Mouse (Mus musculus): ENCODE data around the gene Gm48552. TPM values are rescaled to one million over a fixed set of nuclear protein-coding genes. Genes with fewer than 3 reads are reported as not detected.

The Gm48552 gene
- total RNA-seq (2023) = 3.5 TPM

GRCm38 (mm10) chr10:81388505-81389055 lies at the start of gene Gm48552:
Gene Gm48552, plus strand, starts transcription at chr10:81389005.

DNA sequence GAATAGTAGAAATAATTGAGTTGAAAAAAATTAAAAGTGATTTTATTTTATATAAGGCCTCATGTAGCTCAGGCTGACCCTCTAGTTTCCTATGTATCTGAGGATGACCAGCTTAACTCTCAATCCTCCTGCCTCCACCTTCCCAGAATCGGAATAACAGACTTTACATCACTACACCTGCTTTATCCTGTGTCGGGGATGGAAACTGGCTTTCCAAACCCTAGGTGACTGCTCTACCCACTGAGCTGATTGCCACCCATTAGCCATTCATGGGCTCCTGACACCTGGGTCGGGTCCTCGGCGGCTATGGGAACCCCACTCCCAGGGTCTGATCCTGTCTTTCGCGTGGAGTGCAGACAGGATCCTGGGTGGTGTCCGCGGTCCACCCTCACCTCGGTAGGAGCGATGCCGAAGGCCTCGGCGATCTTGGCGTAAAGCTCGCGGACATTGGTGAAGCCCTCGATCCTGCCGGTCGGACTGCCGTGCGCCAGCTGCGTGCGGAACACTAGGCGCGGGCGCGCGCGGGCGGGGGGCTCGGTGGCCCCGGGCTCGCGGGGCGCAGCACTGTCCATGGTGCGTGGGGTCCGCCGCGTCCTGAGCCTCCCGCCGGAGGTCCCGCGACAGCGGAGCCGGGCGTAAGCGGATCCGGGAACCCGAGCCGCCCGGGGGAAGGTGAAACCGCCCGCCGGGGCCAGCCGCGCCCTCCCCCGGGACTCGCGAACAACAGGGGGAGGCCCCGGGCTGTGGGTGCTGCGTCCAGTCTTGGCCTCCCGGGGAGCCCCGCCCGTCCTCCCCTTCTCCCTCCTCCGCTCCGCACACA lies 45.9 kb upstream of the Gm48552 start, which contains the start of gene Gipc3:
TSS of gene Gipc3 (minus strand) at position 581 of the 820 bp plus-strand sequence.

DNA sequence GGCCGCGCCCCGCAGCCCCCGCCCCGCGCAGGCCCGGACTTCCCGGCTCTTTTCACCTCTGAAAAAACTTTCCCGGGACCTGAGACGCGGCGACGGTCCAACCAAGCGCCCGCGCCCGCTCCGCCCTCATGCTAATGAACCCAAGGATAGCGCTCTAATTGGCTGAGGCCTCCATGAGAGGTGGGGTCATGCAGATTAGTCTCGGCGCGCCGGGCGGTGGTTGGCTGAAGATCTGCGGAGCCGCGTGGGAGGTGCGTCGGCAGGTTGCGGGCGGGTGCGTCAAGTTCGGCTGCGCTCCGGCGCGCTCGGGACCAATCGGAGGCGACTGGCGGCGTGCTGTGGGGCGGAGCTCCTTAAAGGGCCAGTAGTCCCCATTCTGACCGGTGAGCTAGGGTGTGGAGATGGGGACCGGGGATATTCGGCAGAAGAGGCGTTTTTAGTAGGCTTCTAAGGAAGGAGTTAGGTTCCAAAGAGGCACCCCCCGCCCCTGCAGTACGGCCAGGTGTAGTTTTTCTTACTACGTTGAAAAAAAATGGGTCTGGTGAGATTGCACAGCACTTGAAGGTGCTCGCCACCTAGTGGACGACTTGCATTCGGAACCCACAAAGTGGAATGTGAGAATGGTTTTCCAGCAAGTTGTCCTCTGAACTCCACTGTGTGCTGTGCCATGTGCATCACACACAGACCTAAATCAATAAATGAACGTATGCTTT lies 38.3 kb upstream of the Gm48552 start, which contains the start of gene Hmg20b:
TSS of gene Hmg20b (minus strand) at position 130 of the 713 bp plus-strand sequence.

GRCm38 (mm10) chr10:81356991-81357844 lies 31.6 kb upstream of the Gm48552 start, which contains the start of gene Mfsd12:
Gene Mfsd12, plus strand, starts transcription at chr10:81357491.

GRCm38 (mm10) chr10:81365672-81366476 lies 22.9 kb upstream of the Gm48552 start, which contains the start of gene 4930404N11Rik:
Gene 4930404N11Rik, minus strand, starts transcription at chr10:81365816.

DNA sequence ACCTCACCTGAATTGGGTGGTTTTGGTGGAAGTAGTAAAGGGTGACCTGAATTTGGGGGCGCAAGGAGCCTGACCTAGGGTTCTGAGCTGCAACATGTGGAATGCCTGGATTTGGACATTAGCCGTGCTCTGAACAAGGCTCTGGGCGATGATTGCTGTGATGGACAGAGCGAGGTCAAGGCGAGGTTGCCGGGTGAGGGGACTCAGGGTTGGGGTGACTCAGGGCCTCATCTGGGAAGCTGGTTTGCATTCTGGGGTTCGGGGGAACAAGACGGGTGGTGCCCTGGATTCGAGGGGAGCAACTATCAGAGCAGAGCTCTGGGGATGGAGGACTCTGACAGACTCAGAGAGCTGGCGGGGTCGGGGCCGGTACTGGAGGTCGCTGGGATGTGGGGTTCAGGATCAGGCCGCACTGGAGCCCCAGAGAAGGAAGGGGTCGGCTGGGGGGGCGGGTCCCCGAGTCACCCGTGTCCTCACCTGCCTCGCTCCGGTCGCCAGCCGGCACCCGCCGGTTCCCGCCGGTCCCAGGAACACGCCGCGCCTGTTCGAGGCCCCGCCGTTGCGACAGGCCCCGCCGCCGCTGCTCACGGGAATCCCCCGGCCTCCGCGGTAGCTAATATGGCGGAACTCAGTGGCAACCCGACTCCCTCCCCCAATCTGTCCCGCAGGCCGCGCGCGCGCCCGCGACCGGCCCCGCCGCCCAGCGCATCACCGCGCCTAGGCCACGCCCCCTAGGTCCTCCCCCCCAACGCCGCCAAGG lies 10.8 kb upstream of the Gm48552 start, which contains the start of gene Fzr1:
TSS of gene Fzr1 (minus strand) at position 724 of the 760 bp plus-strand sequence.

DNA sequence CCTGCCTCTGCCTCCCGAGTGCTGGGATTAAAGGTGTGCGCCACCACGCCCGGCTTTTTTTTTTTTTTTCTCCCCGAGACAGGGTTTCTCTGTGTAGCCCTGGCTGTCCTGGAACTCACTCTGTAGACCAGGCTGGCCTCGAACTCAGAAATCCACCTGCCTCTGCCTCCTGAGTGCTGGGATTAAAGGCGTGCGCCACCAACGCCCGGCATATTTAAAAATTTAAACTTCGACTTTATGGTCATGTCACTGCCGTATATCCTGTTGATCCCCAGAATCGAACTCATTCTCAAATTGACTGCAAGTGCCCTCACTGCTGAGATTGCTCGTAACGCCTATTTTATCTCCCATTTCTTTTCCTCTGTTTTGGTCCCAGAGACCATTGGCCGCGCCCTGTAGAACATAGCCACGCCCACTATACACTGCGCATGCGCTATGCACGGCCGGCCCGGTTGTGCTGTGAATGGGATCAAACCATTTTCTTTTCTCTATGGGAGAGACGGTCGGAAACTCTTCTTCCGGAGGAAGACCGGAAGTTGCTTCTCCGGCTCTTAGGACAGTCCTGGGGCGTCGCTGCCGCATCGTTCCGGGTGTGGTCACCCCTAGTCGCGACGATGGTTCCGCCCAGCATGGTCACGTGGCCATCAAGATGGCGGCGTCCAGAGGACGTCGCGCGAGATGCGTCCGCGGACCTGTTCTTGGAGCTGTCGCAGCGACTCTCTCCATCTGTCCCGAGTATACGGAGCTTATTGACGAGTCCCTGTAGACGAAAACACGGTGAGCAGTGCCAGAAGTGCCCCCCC lies 4.8 kb upstream of the Gm48552 start, which contains the start of the genes Dohh and Gm48551:
TSS of gene Dohh (plus strand) at position 627 of the 803 bp plus-strand sequence.
TSS of gene Gm48551 (plus strand) at position 665 of the 803 bp plus-strand sequence.

DNA sequence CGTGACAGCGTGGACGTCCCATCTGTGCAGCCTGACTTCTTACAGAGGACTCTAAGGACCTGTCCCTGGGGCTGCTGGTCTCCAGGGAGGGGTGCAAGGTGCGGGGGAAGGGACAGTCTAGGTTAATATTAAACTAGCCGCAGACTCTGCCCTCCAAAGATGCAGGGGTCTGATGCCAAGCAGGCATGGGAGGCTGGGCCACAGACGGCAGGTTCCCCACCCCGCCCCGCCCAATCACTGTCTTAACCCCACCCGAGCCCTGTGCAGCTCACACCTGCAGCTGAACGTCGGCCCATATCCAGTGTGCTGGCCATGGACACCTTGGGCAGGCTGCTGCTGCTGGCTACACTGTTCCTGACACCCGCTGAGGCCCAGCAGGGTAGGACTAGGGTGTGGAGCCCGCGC lies 4.0 kb downstream of the Gm48552 start, which contains the start of gene Smim24:
TSS of gene Smim24 (plus strand) at position 271 of the 405 bp plus-strand sequence.

Other genes starting within 250 kb of the Gm48552 start
- gene Pias4, start 221.1 kb upstream of the Gm48552 start, total RNA-seq (2023) = 35.3 TPM
- gene Eef2, start 212.4 kb upstream of the Gm48552 start, total RNA-seq (2023) = 2,404 TPM
- 57.0 TPM for gene Dapk3, start 206.0 kb upstream of the Gm48552 start, total RNA-seq (2023)
- gene 4930442H23Rik, start 205.2 kb upstream of the Gm48552 start, total RNA-seq (2023) = not detected
- not detected for gene Nmrk2, start 187.0 kb upstream of the Gm48552 start, total RNA-seq (2023)
- 0.85 TPM for gene Atcay, start 158.2 kb upstream of the Gm48552 start, total RNA-seq (2023)
- 10.6 TPM for gene Zfr2, start 155.8 kb upstream of the Gm48552 start, total RNA-seq (2023)
- gene Matk, start 136.1 kb upstream of the Gm48552 start, total RNA-seq (2023) = 16.6 TPM
- gene Mrpl54, start 122.1 kb upstream of the Gm48552 start, total RNA-seq (2023) = 110 TPM
- 31.3 TPM for gene Apba3, start 122.0 kb upstream of the Gm48552 start, total RNA-seq (2023)
- 4.2 TPM for gene Tjp3, start 97.4 kb upstream of the Gm48552 start, total RNA-seq (2023)
- gene Pip5k1c, start 96.0 kb upstream of the Gm48552 start, total RNA-seq (2023) = 110 TPM
- gene Cactin, start 67.9 kb upstream of the Gm48552 start, total RNA-seq (2023) = 42.7 TPM
- gene Tbxa2r, start 60.3 kb upstream of the Gm48552 start, total RNA-seq (2023) = 16.5 TPM
- gene Gipc3, start 45.7 kb upstream of the Gm48552 start, total RNA-seq (2023) = 0.21 TPM
- 51.8 TPM for gene Hmg20b, start 38.5 kb upstream of the Gm48552 start, total RNA-seq (2023)
- 4.4 TPM for gene Mfsd12, start 31.5 kb upstream of the Gm48552 start, total RNA-seq (2023)
- gene 4930404N11Rik, start 23.2 kb upstream of the Gm48552 start, total RNA-seq (2023) = 4.9 TPM
- gene Fzr1, start 10.5 kb upstream of the Gm48552 start, total RNA-seq (2023) = 35.7 TPM
- 28.8 TPM for gene Dohh, start 4.6 kb upstream of the Gm48552 start, total RNA-seq (2023)
- 4.5 TPM for gene Gm48551, start 4.5 kb upstream of the Gm48552 start, total RNA-seq (2023)
- 3.1 TPM for gene Smim24, start 4.0 kb downstream of the Gm48552 start, total RNA-seq (2023)
- 21.0 TPM for gene Nfic, start 66.6 kb downstream of the Gm48552 start, total RNA-seq (2023)
- not detected for gene Celf5, start 93.7 kb downstream of the Gm48552 start, total RNA-seq (2023)
- gene Ncln, start 107.4 kb downstream of the Gm48552 start, total RNA-seq (2023) = 148 TPM
- 110 TPM for gene S1pr4, start 111.1 kb downstream of the Gm48552 start, total RNA-seq (2023)
- 2.1 TPM for gene Gna15, start 135.2 kb downstream of the Gm48552 start, total RNA-seq (2023)
- gene Gna11, start 156.2 kb downstream of the Gm48552 start, total RNA-seq (2023) = 15.2 TPM
- 523 TPM for gene Aes, start 170.5 kb downstream of the Gm48552 start, total RNA-seq (2023)
- 4.3 TPM for gene Tle2, start 185.6 kb downstream of the Gm48552 start, total RNA-seq (2023)
- gene Tle6, start 212.1 kb downstream of the Gm48552 start, total RNA-seq (2023) = not detected
- gene BC025920, start 217.3 kb downstream of the Gm48552 start, total RNA-seq (2023) = 4.0 TPM
- 21.5 TPM for gene Sirt6, start 238.8 kb downstream of the Gm48552 start, total RNA-seq (2023)
- gene Ankrd24, start 239.5 kb downstream of the Gm48552 start, total RNA-seq (2023) = 5.2 TPM